Mouse (Mus musculus) left cerebral cortex, postnatal 4 days (tissue): ENCODE data around the gene Acot1. TPM values are rescaled to one million over a fixed set of nuclear protein-coding genes. Genes with fewer than 3 reads are reported as not detected.

Experiments used
- DNase-seq: peaks from one replicate; pipeline ENCODE4 v3.0.0-alpha.2; 2022
- intact Hi-C: fragments of 180-260 bp; cut with DNase I; formaldehyde crosslinking; loops from one replicate; pipeline ENCODE4 v1.15.1; 2025
- total RNA-seq, 2 experiments: library from RNA; stranded (reverse); gene quantifications; 2 replicates each; pipeline ENCODE4 v1.2.3; 2021

Acot1 gene
- total RNA-seq, 2 experiments from 2014 or later, result 51.5 to 51.9 TPM

GRCm38 (mm10) chr12:84060946-84061345 is 51.7 kb downstream of the Acot1 start:
- DNase-seq, result no peak
- intact Hi-C loops, result no loop called here

- intact Hi-C loops, result no loop called here
These were observed 53.0 kb downstream of the Acot1 start for GRCm38 (mm10) chr12:84062336-84062735.

GRCm38 (mm10) chr12:84063228-84063627 is 53.9 kb downstream of the Acot1 start:
- intact Hi-C loops, result no loop called here
- DNase-seq, result no peak

More at GRCm38 (mm10) chr12:84062336-84062735, 53.0 kb downstream of the Acot1 start:
- DNase-seq, result no peak

GRCm38 (mm10) chr12:84063833-84064232 is 54.5 kb downstream of the Acot1 start:
- intact Hi-C loops, result no loop called here
- DNase-seq, result no peak

- intact Hi-C loops, result no loop called here
- no peak for DNase-seq
These were observed 55.3 kb downstream of the Acot1 start for GRCm38 (mm10) chr12:84064621-84065020.

GRCm38 (mm10) chr12:84067752-84068151 is 58.5 kb downstream of the Acot1 start:
- intact Hi-C loops, result no loop called here
- DNase-seq, result no peak

Other genes with a start within 250 kb of the Acot1 start
- gene Papln, start 245.9 kb upstream of the Acot1 start, total RNA-seq, result 10 to 100 TPM in 1 of 2 experiments, 1 to 10 TPM in 1; 9.5 to 10.5 TPM
- gene Numb, start 87.6 kb upstream of the Acot1 start, total RNA-seq, result 10 to 100 TPM; 16.5 to 17.8 TPM
- gene Riox1, start 58.9 kb upstream of the Acot1 start, total RNA-seq, result 10 to 100 TPM; 16.2 to 17.1 TPM
- gene Heatr4, start 24.6 kb upstream of the Acot1 start, total RNA-seq, result under 1 TPM in 1 of 2 experiments, not detected in 1; 0.14 TPM
- gene Acot2, start 21.6 kb upstream of the Acot1 start, total RNA-seq, result 1 to 10 TPM; 6.6 to 6.9 TPM
- gene Acot4, start 28.9 kb downstream of the Acot1 start, total RNA-seq, result 1 to 10 TPM; 1.8 to 2.0 TPM
- gene Gm49366, start 29.4 kb downstream of the Acot1 start, total RNA-seq, result not detected
- gene Acot3, start 42.7 kb downstream of the Acot1 start, total RNA-seq, result under 1 TPM; 0.28 to 0.99 TPM
- under 1 TPM; 0.44 to 0.52 TPM for gene Acot5, start 59.8 kb downstream of the Acot1 start, total RNA-seq
- 1 to 10 TPM; 3.1 to 3.5 TPM for gene Acot6, start 91.2 kb downstream of the Acot1 start, total RNA-seq
- 10 to 100 TPM; 61.8 to 73.1 TPM for gene Dnal1, start 104.9 kb downstream of the Acot1 start, total RNA-seq
- 10 to 100 TPM; 11.0 to 11.1 TPM for gene Pnma1, start 139.0 kb downstream of the Acot1 start, total RNA-seq
- 10 to 100 TPM; 12.9 to 14.9 TPM for gene Elmsan1, start 209.4 kb downstream of the Acot1 start, total RNA-seq